Mouse (Mus musculus): ENCODE data around the gene Fxr2. TPM values are rescaled to one million over a fixed set of nuclear protein-coding genes. Genes with fewer than 3 reads are reported as not detected.
"Not testable (repeated sequence)": the region's sequence is repeated elsewhere in the genome, so short reads cannot be mapped to it uniquely, and the experiment has no call there.

Fxr2 gene
- total and polyA plus RNA-seq, 2 experiments from 2014 or later, result 23.3 to 79.6 TPM

DNA sequence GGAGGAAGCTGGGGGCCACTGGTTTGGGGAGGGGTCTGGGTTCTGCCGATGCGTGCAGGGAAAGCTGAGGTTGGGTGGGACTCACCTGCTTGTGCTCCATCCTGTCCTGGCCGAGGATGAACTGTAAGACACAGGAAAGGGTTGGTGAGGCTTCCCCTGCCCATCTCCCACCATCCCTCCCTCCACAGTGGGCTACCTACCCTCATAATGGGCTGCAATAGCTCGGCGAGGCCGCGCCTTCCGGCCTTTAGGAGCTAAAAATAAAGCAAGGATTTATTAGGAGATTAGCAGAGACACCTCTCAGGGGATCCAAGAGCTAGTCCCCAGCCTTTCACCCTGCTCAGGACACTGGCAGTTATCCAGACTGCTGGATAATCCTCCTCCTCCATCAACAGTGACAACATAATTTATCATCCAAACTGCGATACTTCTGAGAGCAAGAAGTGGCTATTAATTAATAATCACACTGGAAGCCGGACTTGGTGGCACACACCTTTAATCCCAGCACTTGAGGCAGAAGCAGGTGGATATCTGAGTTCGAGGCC lies 60.7 kb downstream of the Fxr2 start:
- Histone ChIP-seq H3K4me3 (ENCODE audit: low read length) (no peak overlapping the region), H3K27ac (no peak overlapping the region), H3K36me3 (ENCODE audit: insufficient read depth, low read length) (no peaks in the 10 kb centered on the region), H3K9me3 (ENCODE audit: low read length) (no peaks in the 10 kb centered on the region), H3K27me3 (ENCODE audit: insufficient read depth, low read length) (no peaks in the 10 kb centered on the region), H3K4me1 (ENCODE audit: insufficient read depth, low read length) (no peaks in the 10 kb centered on the region; the same call in 1 of the 2 replicates), H3K4me2 (ENCODE audit: low read depth, low read length) (no peak overlapping the region), H3K9ac (replicated peaks; ENCODE audit: low read length) (no peak overlapping the region)
- DNase-seq (ENCODE audit: low spot score) (no peak), ATAC-seq (no peak)
- TF ChIP-seq CTCF (IDR thresholded peaks at IDR 0.05; ENCODE audit: low read depth), result no peak
- 57% methylated on average over 11 of the region's 11 CpGs for WGBS

GRCm38 (mm10) chr11:69695046-69695360 lies 62.2 kb downstream of the Fxr2 start:
- 19% methylated on average over 6 of the region's 6 CpGs for WGBS
- Histone ChIP-seq H3K27ac (no peak overlapping the region; the same call in 1 of the 2 replicates), H3K4me1 (ENCODE audit: insufficient read depth, low read length) (no peaks in the 10 kb centered on the region; the same call in 1 of the 2 replicates), H3K4me2 (ENCODE audit: low read depth, low read length) (peak overlapping the region; percentile 86), H3K36me3 (ENCODE audit: insufficient read depth, low read length) (no peaks in the 10 kb centered on the region), H3K4me3 (ENCODE audit: low read length) (peak overlapping the region; percentile 46), H3K9ac (replicated peaks; ENCODE audit: low read length) (peak overlapping the region; percentile 69), H3K27me3 (ENCODE audit: insufficient read depth, low read length) (no peaks in the 10 kb centered on the region), H3K9me3 (ENCODE audit: low read length) (no peaks in the 10 kb centered on the region)
- no peak for DNase-seq (ENCODE audit: low spot score)
- TF ChIP-seq CTCF (IDR thresholded peaks at IDR 0.05; ENCODE audit: low read depth), result no peak
- peak; percentile 18; the same call in 1 of the 2 replicates for ATAC-seq

DNA sequence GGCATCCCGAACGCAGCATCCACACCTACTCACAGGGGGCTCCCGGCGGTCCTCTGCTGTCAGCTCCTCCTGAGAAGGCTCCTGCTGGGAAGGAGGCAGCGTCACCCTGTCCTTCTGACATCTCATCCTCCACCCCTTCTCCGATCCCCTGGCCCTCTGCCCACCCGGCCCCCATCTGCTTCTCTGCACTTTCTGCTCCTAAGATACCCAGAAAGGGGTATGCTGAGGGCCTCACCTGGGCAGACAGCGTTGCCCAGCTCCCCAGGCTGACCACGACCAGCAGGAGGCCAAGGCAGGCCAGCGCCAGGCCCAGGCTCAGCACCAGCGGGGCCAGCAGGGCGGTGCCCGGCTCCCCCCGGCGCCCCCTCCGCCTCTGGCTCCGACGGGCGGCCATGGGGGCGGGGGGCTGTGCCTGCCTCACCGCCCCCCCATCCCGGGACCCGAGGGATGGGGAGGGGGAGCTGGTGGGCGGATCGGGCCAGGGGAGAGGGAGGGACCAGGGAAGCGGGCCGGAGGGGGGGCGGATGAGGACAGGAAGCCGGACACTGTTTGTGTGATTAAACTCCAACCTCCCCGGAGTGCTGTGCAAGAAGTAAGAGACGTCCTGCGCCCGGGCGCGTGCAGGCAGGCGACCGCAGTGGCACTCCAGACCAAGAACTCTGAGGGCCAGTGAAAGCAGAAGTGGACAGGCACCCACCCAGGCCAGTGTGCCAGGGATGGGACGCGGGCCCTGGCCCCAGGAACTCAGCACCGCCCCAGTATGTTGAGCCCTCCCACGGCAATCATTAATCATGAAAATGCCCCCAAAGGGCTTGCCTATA lies 62.8 kb downstream of the Fxr2 start, which contains the start of the genes Tnfsf12 and Tnfsfm13:
Gene Tnfsf12, minus strand, starts transcription at position 489 of the 821 bp plus-strand sequence.
Gene Tnfsfm13, minus strand, starts transcription at position 738 of the 821 bp plus-strand sequence.
- 1% methylated on average over 32 of the region's 41 CpGs for WGBS
- no peaks in the 10 kb centered on the region for H3K9me3 ChIP-seq (ENCODE audit: low read length)
- H3K27me3 ChIP-seq (ENCODE audit: insufficient read depth, low read length), result no peaks in the 10 kb centered on the region
- no peaks in the 10 kb centered on the region for H3K36me3 ChIP-seq (ENCODE audit: insufficient read depth, low read length)
- ATAC-seq (peak; percentile 70), DNase-seq (ENCODE audit: low spot score) (peak; percentile 51)
- TF ChIP-seq CTCF (IDR thresholded peaks at IDR 0.05; ENCODE audit: low read depth), result no peak
- H3K4me1 ChIP-seq (ENCODE audit: insufficient read depth, low read length), result no peaks in the 10 kb centered on the region; the same call in 1 of the 2 replicates
- peak within 1 kb of the TSS; percentile 49; the same call in 1 of the 2 replicates for H3K27ac ChIP-seq
- peak within 1 kb of the TSS; percentile 69 for H3K9ac ChIP-seq (replicated peaks; ENCODE audit: low read length)
- peak within 1 kb of the TSS; percentile 46 for H3K4me3 ChIP-seq (ENCODE audit: low read length)
- peak within 1 kb of the TSS; percentile 86 for H3K4me2 ChIP-seq (ENCODE audit: low read depth, low read length)

DNA sequence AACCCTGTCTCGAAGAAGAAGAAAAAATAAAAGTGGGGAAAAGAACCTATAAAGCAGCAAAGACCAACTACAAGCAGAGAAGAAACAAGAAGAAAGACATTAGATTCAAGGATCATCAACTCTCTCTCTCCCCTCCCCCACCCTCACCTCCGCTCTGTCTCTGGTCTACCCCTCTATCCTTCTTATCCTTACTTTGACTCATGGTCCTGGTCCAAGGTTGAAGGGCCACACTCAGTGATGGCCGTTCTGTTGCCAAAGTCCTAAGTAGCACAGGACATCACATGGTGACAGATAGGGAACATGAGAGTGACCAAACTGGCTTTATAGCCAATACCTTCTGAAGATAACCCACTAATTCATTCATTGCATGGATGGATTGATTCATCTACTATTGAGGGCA lies 64.6 kb downstream of the Fxr2 start:
- H3K4me1 ChIP-seq (ENCODE audit: insufficient read depth, low read length), result no peaks in the 10 kb centered on the region; the same call in 1 of the 2 replicates
- no peak overlapping the region for H3K4me3 ChIP-seq (ENCODE audit: low read length)
- no peak overlapping the region for H3K9ac ChIP-seq (replicated peaks; ENCODE audit: low read length)
- 87% methylated on average over 3 of the region's 3 CpGs for WGBS
- no peak for TF ChIP-seq CTCF (IDR thresholded peaks at IDR 0.05; ENCODE audit: low read depth)
- ATAC-seq, result no peak
- no peak overlapping the region for H3K27ac ChIP-seq
- no peaks in the 10 kb centered on the region for H3K36me3 ChIP-seq (ENCODE audit: insufficient read depth, low read length)
- H3K4me2 ChIP-seq (ENCODE audit: low read depth, low read length), result no peak overlapping the region
- H3K9me3 ChIP-seq (ENCODE audit: low read length), result no peaks in the 10 kb centered on the region
- no peaks in the 10 kb centered on the region for H3K27me3 ChIP-seq (ENCODE audit: insufficient read depth, low read length)
- DNase-seq (ENCODE audit: low spot score), result no peak

DNA sequence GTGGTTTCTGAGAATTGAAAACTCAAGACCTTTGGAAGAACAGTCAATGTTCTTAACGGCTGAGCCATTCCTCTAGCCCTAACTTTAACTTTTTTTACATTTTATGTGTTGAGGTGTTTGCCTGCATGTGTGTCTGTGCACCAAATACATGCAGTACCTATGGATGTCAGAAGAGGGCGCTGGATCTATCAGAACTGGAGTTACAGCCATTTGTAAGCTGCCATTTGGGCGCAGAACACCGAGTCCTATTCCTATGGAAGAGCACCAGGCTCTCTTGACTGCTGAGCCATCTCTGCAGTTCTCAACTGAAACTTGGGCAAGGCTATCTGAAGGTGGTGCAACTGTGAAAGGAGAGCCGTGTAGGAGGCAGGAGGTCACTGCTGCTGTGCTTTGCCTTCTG lies 65.8 kb downstream of the Fxr2 start:
- DNase-seq (ENCODE audit: low spot score) (no peak), ATAC-seq (no peak)
- no peak overlapping the region for H3K4me2 ChIP-seq (ENCODE audit: low read depth, low read length)
- H3K27ac ChIP-seq, result no peak overlapping the region
- H3K36me3 ChIP-seq (ENCODE audit: insufficient read depth, low read length), result no peaks in the 10 kb centered on the region
- H3K4me1 ChIP-seq (ENCODE audit: insufficient read depth, low read length), result no peaks in the 10 kb centered on the region; the same call in 1 of the 2 replicates
- no peaks in the 10 kb centered on the region for H3K9me3 ChIP-seq (ENCODE audit: low read length)
- no peak overlapping the region for H3K4me3 ChIP-seq (ENCODE audit: low read length)
- H3K9ac ChIP-seq (replicated peaks; ENCODE audit: low read length), result no peak overlapping the region
- no peaks in the 10 kb centered on the region for H3K27me3 ChIP-seq (ENCODE audit: insufficient read depth, low read length)
- TF ChIP-seq CTCF (IDR thresholded peaks at IDR 0.05; ENCODE audit: low read depth), result peak; percentile 27; the same call in 1 of the 2 replicates
- 68% methylated on average over 5 of the region's 5 CpGs for WGBS

GRCm38 (mm10) chr11:69699595-69699994 lies 66.8 kb downstream of the Fxr2 start:
- no peaks in the 10 kb centered on the region for H3K27me3 ChIP-seq (ENCODE audit: insufficient read depth, low read length)
- no peak overlapping the region for H3K4me2 ChIP-seq (ENCODE audit: low read depth, low read length)
- H3K9ac ChIP-seq (replicated peaks; ENCODE audit: low read length), result no peak overlapping the region
- DNase-seq (ENCODE audit: low spot score) (no peak), ATAC-seq (no peak)
- 86% methylated on average over 1 of the region's 1 CpGs for whole genome bisulfite sequencing
- H3K27ac ChIP-seq, result no peak overlapping the region
- H3K36me3 ChIP-seq (ENCODE audit: insufficient read depth, low read length), result no peaks in the 10 kb centered on the region
- H3K4me1 ChIP-seq (ENCODE audit: insufficient read depth, low read length), result no peaks in the 10 kb centered on the region; the same call in 1 of the 2 replicates
- H3K4me3 ChIP-seq (ENCODE audit: low read length), result no peak overlapping the region
- no peak for TF ChIP-seq CTCF (IDR thresholded peaks at IDR 0.05; ENCODE audit: low read depth)
- H3K9me3 ChIP-seq (ENCODE audit: low read length), result no peaks in the 10 kb centered on the region

DNA sequence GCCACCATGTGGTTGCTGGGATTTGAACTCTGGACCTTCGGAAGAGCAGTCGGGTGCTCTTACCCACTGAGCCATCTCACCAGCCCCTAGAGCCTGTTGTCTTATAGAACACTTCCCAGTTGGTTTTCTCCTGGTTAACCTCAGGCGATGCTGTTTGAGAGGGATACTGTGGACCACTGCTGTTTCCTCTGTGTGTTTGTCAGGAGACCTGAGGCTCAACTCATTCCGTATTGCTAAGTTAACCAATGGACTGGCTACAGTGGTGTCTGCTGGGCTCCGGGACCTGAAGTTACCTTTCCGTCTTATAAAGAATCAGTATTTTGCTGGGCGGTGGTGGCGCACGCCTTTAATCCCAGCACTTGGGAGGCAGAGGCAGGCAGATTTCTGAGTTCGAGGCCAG lies 70.1 kb downstream of the Fxr2 start:
- 97% methylated on average over 10 of the region's 10 CpGs for WGBS
- H3K4me1 ChIP-seq (ENCODE audit: insufficient read depth, low read length); H3K36me3 ChIP-seq (ENCODE audit: insufficient read depth, low read length); H3K9ac ChIP-seq (replicated peaks; ENCODE audit: low read length); H3K4me3 ChIP-seq (ENCODE audit: low read length); H3K27me3 ChIP-seq (ENCODE audit: insufficient read depth, low read length); H3K4me2 ChIP-seq (ENCODE audit: low read depth, low read length); ATAC-seq; DNase-seq (ENCODE audit: low spot score); H3K9me3 ChIP-seq (ENCODE audit: low read length); H3K27ac ChIP-seq: not testable (repeated sequence)

MicroRNAs encoded within 50 kb of the gene (microRNA counts, 519-probe panel; counts per million panel counts)
- microRNA mmu-miR-1934, result not detected
- microRNA mmu-miR-467f, result 3,987 counts per million, percentile 70 among the panel's probes with 10 or more counts

Small RNAs within 50 kb of the gene (microRNA-seq; reads per million reads assigned to microRNA genes)
- gene Mir1934 (0.35 to 2.5 reads per million in 2 experiments), gene Mir467f (0 reads per million in 2 experiments)

Other genes with a start within 250 kb of the Fxr2 start
Only the 30 nearest of the 34 such genes appear.
- gene Tmem88, start 234.8 kb upstream of the Fxr2 start, total RNA-seq (2014; rRNA removed), result 3.8 and 4.3 TPM in 2 replicates
- gene Tmem88, start 234.8 kb upstream of the Fxr2 start, polyA plus RNA-seq (2015; fragmentation: Nextera tagmentation; extraction: Ambion mirVana), result 8.7 and 9.5 TPM in 2 replicates
- 8.0 and 10.5 TPM in 2 replicates for gene Kdm6b, start 219.3 kb upstream of the Fxr2 start, total RNA-seq (2014; rRNA removed)
- 20.5 and 22.3 TPM in 2 replicates for gene Kdm6b, start 219.3 kb upstream of the Fxr2 start, polyA plus RNA-seq (2015; fragmentation: Nextera tagmentation; extraction: Ambion mirVana)
- gene Dnah2, start 83.9 kb upstream of the Fxr2 start, total RNA-seq (2014; rRNA removed), result 3.9 and 4.9 TPM in 2 replicates
- 2.0 and 3.2 TPM in 2 replicates for gene Dnah2, start 83.9 kb upstream of the Fxr2 start, polyA plus RNA-seq (2015; fragmentation: Nextera tagmentation; extraction: Ambion mirVana)
- gene Efnb3, start 72.8 kb upstream of the Fxr2 start, total RNA-seq (2014; rRNA removed), result 97.9 and 111 TPM in 2 replicates
- 93.3 and 94.4 TPM in 2 replicates for gene Efnb3, start 72.8 kb upstream of the Fxr2 start, polyA plus RNA-seq (2015; fragmentation: Nextera tagmentation; extraction: Ambion mirVana)
- gene Wrap53, start 52.7 kb upstream of the Fxr2 start, total RNA-seq (2014; rRNA removed), result 16.4 and 19.4 TPM in 2 replicates
- gene Wrap53, start 52.7 kb upstream of the Fxr2 start, polyA plus RNA-seq (2015; fragmentation: Nextera tagmentation; extraction: Ambion mirVana), result 12.8 and 13.8 TPM in 2 replicates
- 33.5 and 41.5 TPM in 2 replicates for gene Trp53, start 52.6 kb upstream of the Fxr2 start, total RNA-seq (2014; rRNA removed)
- 36.6 and 37.4 TPM in 2 replicates for gene Trp53, start 52.6 kb upstream of the Fxr2 start, polyA plus RNA-seq (2015; fragmentation: Nextera tagmentation; extraction: Ambion mirVana)
- 185 and 210 TPM in 2 replicates for gene Atp1b2, start 27.0 kb upstream of the Fxr2 start, total RNA-seq (2014; rRNA removed)
- 145 and 157 TPM in 2 replicates for gene Atp1b2, start 27.0 kb upstream of the Fxr2 start, polyA plus RNA-seq (2015; fragmentation: Nextera tagmentation; extraction: Ambion mirVana)
- gene Shbg, start 15.1 kb upstream of the Fxr2 start, total RNA-seq (2014; rRNA removed), result 0.40 TPM in 1 of 2 replicates, not detected in the other
- gene Shbg, start 15.1 kb upstream of the Fxr2 start, polyA plus RNA-seq (2015; fragmentation: Nextera tagmentation; extraction: Ambion mirVana), result not detected in 2 replicates
- 8.6 and 10.9 TPM in 2 replicates for gene Sat2, start 11.0 kb upstream of the Fxr2 start, total RNA-seq (2014; rRNA removed)
- gene Sat2, start 11.0 kb upstream of the Fxr2 start, polyA plus RNA-seq (2015; fragmentation: Nextera tagmentation; extraction: Ambion mirVana), result 35.4 and 41.4 TPM in 2 replicates
- gene Sox15, start 22.3 kb downstream of the Fxr2 start, total RNA-seq (2014; rRNA removed), result not detected in 2 replicates
- gene Sox15, start 22.3 kb downstream of the Fxr2 start, polyA plus RNA-seq (2015; fragmentation: Nextera tagmentation; extraction: Ambion mirVana), result 0.35 and 0.40 TPM in 2 replicates
- 141 and 256 TPM in 2 replicates for gene Mpdu1, start 29.7 kb downstream of the Fxr2 start, total RNA-seq (2014; rRNA removed)
- gene Mpdu1, start 29.7 kb downstream of the Fxr2 start, polyA plus RNA-seq (2015; fragmentation: Nextera tagmentation; extraction: Ambion mirVana), result 122 and 124 TPM in 2 replicates
- 6.0 and 7.5 TPM in 2 replicates for gene Cd68, start 33.2 kb downstream of the Fxr2 start, total RNA-seq (2014; rRNA removed)
- gene Cd68, start 33.2 kb downstream of the Fxr2 start, polyA plus RNA-seq (2015; fragmentation: Nextera tagmentation; extraction: Ambion mirVana), result 10.5 and 12.0 TPM in 2 replicates
- 696 and 745 TPM in 2 replicates for gene Eif4a1, start 39.4 kb downstream of the Fxr2 start, total RNA-seq (2014; rRNA removed)
- gene Eif4a1, start 39.4 kb downstream of the Fxr2 start, polyA plus RNA-seq (2015; fragmentation: Nextera tagmentation; extraction: Ambion mirVana), result 427 and 463 TPM in 2 replicates
- gene Senp3, start 49.1 kb downstream of the Fxr2 start, total RNA-seq (2014; rRNA removed), result 68.6 and 90.4 TPM in 2 replicates
- gene Senp3, start 49.1 kb downstream of the Fxr2 start, polyA plus RNA-seq (2015; fragmentation: Nextera tagmentation; extraction: Ambion mirVana), result 69.2 and 69.3 TPM in 2 replicates
- gene Tnfsf13, start 52.8 kb downstream of the Fxr2 start, total RNA-seq (2014; rRNA removed), result 0.14 and 1.8 TPM in 2 replicates
- gene Tnfsf13, start 52.8 kb downstream of the Fxr2 start, polyA plus RNA-seq (2015; fragmentation: Nextera tagmentation; extraction: Ambion mirVana), result 0.76 and 0.98 TPM in 2 replicates
- 3.1 and 7.1 TPM in 2 replicates for gene Tnfsf12, start 62.9 kb downstream of the Fxr2 start, total RNA-seq (2014; rRNA removed)
- gene Tnfsf12, start 62.9 kb downstream of the Fxr2 start, polyA plus RNA-seq (2015; fragmentation: Nextera tagmentation; extraction: Ambion mirVana), result 5.0 and 6.0 TPM in 2 replicates
- gene Tnfsfm13, start 63.1 kb downstream of the Fxr2 start, total RNA-seq (2014; rRNA removed), result 0.94 and 4.6 TPM in 2 replicates
- gene Tnfsfm13, start 63.1 kb downstream of the Fxr2 start, polyA plus RNA-seq (2015; fragmentation: Nextera tagmentation; extraction: Ambion mirVana), result 2.0 and 2.8 TPM in 2 replicates
- gene Polr2a, start 125.6 kb downstream of the Fxr2 start, total RNA-seq (2014; rRNA removed), result 18.3 and 18.8 TPM in 2 replicates
- gene Polr2a, start 125.6 kb downstream of the Fxr2 start, polyA plus RNA-seq (2015; fragmentation: Nextera tagmentation; extraction: Ambion mirVana), result 9.1 and 10.5 TPM in 2 replicates
- 0.72 TPM in 1 of 2 replicates, not detected in the other for gene Slc35g3, start 129.0 kb downstream of the Fxr2 start, total RNA-seq (2014; rRNA removed)
- gene Slc35g3, start 129.0 kb downstream of the Fxr2 start, polyA plus RNA-seq (2015; fragmentation: Nextera tagmentation; extraction: Ambion mirVana), result 0.11 and 0.15 TPM in 2 replicates
- gene Zbtb4, start 132.9 kb downstream of the Fxr2 start, total RNA-seq (2014; rRNA removed), result 39.2 and 39.9 TPM in 2 replicates
- gene Zbtb4, start 132.9 kb downstream of the Fxr2 start, polyA plus RNA-seq (2015; fragmentation: Nextera tagmentation; extraction: Ambion mirVana), result 4.6 and 4.9 TPM in 2 replicates
- gene Chrnb1, start 163.0 kb downstream of the Fxr2 start, total RNA-seq (2014; rRNA removed), result 1.5 TPM in 1 of 2 replicates, not detected in the other
- 0.85 and 1.5 TPM in 2 replicates for gene Chrnb1, start 163.0 kb downstream of the Fxr2 start, polyA plus RNA-seq (2015; fragmentation: Nextera tagmentation; extraction: Ambion mirVana)
- 19.1 and 19.2 TPM in 2 replicates for gene Fgf11, start 168.9 kb downstream of the Fxr2 start, total RNA-seq (2014; rRNA removed)
- gene Fgf11, start 168.9 kb downstream of the Fxr2 start, polyA plus RNA-seq (2015; fragmentation: Nextera tagmentation; extraction: Ambion mirVana), result 3.8 and 4.4 TPM in 2 replicates
- gene Tmem102, start 172.6 kb downstream of the Fxr2 start, total RNA-seq (2014; rRNA removed), result 0.16 and 0.72 TPM in 2 replicates
- 1.1 and 1.5 TPM in 2 replicates for gene Tmem102, start 172.6 kb downstream of the Fxr2 start, polyA plus RNA-seq (2015; fragmentation: Nextera tagmentation; extraction: Ambion mirVana)
- gene Gm39566, start 182.3 kb downstream of the Fxr2 start, total RNA-seq (2014; rRNA removed), result not detected in 2 replicates
- gene Gm39566, start 182.3 kb downstream of the Fxr2 start, polyA plus RNA-seq (2015; fragmentation: Nextera tagmentation; extraction: Ambion mirVana), result not detected in 2 replicates
- not detected in 2 replicates for gene Spem2, start 185.5 kb downstream of the Fxr2 start, total RNA-seq (2014; rRNA removed)
- not detected in 2 replicates for gene Spem2, start 185.5 kb downstream of the Fxr2 start, polyA plus RNA-seq (2015; fragmentation: Nextera tagmentation; extraction: Ambion mirVana)
- not detected in 2 replicates for gene Spem1, start 189.2 kb downstream of the Fxr2 start, total RNA-seq (2014; rRNA removed)
- gene Spem1, start 189.2 kb downstream of the Fxr2 start, polyA plus RNA-seq (2015; fragmentation: Nextera tagmentation; extraction: Ambion mirVana), result 0.28 and 0.40 TPM in 2 replicates
- 126 and 130 TPM in 2 replicates for gene Nlgn2, start 204.8 kb downstream of the Fxr2 start, total RNA-seq (2014; rRNA removed)
- gene Nlgn2, start 204.8 kb downstream of the Fxr2 start, polyA plus RNA-seq (2015; fragmentation: Nextera tagmentation; extraction: Ambion mirVana), result 20.8 and 22.3 TPM in 2 replicates
- 119 and 153 TPM in 2 replicates for gene Tmem256, start 205.5 kb downstream of the Fxr2 start, total RNA-seq (2014; rRNA removed)
- gene Tmem256, start 205.5 kb downstream of the Fxr2 start, polyA plus RNA-seq (2015; fragmentation: Nextera tagmentation; extraction: Ambion mirVana), result 435 and 439 TPM in 2 replicates
- gene Plscr3, start 213.4 kb downstream of the Fxr2 start, total RNA-seq (2014; rRNA removed), result 24.7 and 26.3 TPM in 2 replicates
- 32.2 and 33.4 TPM in 2 replicates for gene Plscr3, start 213.4 kb downstream of the Fxr2 start, polyA plus RNA-seq (2015; fragmentation: Nextera tagmentation; extraction: Ambion mirVana)
- not detected in 2 replicates for gene Tnk1, start 225.7 kb downstream of the Fxr2 start, total RNA-seq (2014; rRNA removed)
- gene Tnk1, start 225.7 kb downstream of the Fxr2 start, polyA plus RNA-seq (2015; fragmentation: Nextera tagmentation; extraction: Ambion mirVana), result 0.15 TPM in 1 of 2 replicates, not detected in the other